Mouse (Mus musculus): Measurements from ENCODE around the gene Cyp20a1. TPM values are rescaled to one million over a fixed set of nuclear protein-coding genes. Genes with fewer than 3 reads are reported as not detected.
A peak's percentile ranks its signal among the peaks of the same experiment; 100 is the strongest.

The Cyp20a1 gene
- polyA plus RNA-seq, 1 experiment from 2014 or later, result 23.7 TPM

DNA sequence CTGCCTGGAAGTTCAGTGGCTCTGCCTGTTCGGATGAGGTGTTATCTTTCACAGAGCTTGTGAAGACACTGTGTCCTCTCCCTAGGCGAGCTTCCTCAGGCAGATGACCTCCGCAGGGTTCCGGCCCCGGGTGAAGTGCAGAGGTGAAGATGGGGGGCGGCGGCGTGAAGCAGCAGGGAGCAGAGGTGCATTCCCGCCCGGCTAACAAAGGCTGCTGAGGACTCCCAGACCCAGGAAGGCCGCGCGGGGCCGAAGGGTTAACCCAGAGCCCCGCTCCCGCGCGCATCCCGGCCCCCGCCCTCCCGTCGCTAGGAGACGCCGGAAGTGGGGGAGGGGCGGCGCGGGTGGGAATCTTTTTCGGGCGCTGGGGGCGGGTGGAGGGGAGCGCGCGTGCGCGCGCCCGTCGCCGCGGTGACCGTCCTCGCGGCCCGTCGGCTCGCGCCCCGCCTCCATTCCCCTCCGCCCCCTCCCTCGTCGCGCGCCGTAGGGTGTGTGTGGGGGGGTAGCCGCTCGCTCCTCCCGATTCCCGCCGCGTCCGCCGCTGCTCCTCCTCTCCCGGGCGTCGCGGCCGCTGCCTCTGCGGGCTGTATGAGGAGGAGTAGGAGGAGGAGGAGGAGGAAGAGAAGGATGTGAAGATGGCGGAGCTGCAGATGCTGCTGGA lies 66.2 kb downstream of the Cyp20a1 start, which contains the start of gene Abi2:
Abi2 (plus strand) TSS at position 452 of the 661 bp plus-strand sequence.
- peak; percentile 90 for ATAC-seq
- Histone ChIP-seq H3K4me1 (peaks cover 28% of the 10 kb centered on the region), H3K27ac (peak within 1 kb of the TSS; percentile 84), H3K36me3 (no peaks in the 10 kb centered on the region), H3K4me3 (peak within 1 kb of the TSS; percentile 90), H3K4me2 (peak within 1 kb of the TSS; percentile 97), H3K27me3 (replicated peaks) (no peaks in the 10 kb centered on the region), H3K9ac (peak within 1 kb of the TSS; percentile 90), H3K9me3 (replicated peaks) (no peaks in the 10 kb centered on the region)
- WGBS (ENCODE audit: insufficient replicate concordance), result under 1% methylated on average over 27 of the region's 69 CpGs

DNA sequence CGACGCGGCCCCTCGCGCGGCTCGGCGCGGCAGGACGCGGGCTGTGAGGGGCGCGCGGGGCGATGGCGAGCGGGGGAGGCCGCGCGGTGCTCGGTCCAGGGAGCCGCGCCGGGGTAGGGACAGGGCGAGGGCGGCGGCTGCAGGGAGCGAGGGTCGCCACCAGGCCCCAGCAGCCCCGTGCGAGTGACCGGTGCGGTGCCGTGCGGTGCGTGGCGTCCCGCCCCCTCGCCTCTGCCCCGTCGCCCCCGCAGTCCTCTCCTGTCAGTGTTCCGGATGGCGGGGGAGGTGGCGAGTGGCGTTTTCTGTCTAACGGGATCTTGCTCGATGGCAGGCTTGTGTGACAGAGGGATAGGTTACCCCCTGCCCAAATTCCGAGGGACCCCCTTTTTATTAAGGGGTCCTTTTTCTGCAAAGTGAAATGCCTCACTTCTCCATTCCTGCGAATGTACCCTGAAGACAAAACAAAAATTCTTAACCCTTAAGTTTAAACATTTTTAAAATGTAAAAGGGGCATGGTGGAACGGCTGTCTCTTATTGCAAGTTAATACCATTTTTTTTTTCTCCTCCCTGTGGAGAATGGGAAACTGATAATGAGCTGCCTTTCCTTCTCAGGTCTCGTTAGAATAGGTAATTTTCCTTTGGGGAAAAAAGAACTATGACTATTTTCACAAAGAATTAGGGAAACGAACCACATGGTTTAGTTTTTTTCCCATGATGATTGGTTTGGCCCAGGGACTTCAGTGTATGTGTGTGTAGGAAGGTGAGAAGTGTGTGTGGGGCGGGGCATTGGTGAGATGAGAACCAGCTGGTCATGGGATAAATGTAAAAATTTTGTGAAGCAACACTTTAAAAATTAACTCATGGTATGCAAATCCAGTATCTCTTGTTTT lies 67.0 kb downstream of the Cyp20a1 start:
- Histone ChIP-seq H3K4me3 (peak overlapping the region; percentile 90), H3K4me1 (peaks cover 31% of the 10 kb centered on the region), H3K27me3 (replicated peaks) (no peaks in the 10 kb centered on the region), H3K9me3 (replicated peaks) (no peaks in the 10 kb centered on the region), H3K36me3 (no peaks in the 10 kb centered on the region), H3K4me2 (peak overlapping the region; percentile 97), H3K27ac (peak overlapping the region; percentile 84), H3K9ac (peak overlapping the region; percentile 90)
- 3% methylated on average over 44 of the region's 54 CpGs for WGBS (ENCODE audit: insufficient replicate concordance)
- peak; percentile 63 for ATAC-seq

- 54% methylated on average over 3 of the region's 3 CpGs for WGBS (ENCODE audit: insufficient replicate concordance)
- Histone ChIP-seq H3K4me2 (no peak overlapping the region), H3K4me1 (peaks cover 12% of the 10 kb centered on the region), H3K9me3 (replicated peaks) (no peaks in the 10 kb centered on the region), H3K4me3 (no peak overlapping the region), H3K27ac (no peak overlapping the region), H3K9ac (no peak overlapping the region), H3K36me3 (no peaks in the 10 kb centered on the region), H3K27me3 (replicated peaks) (no peaks in the 10 kb centered on the region)
- no peak for ATAC-seq
Measured at GRCm38 (mm10) chr1:60416724-60417123, 73.6 kb downstream of the Cyp20a1 start.

GRCm38 (mm10) chr1:60423882-60424281 lies 80.8 kb downstream of the Cyp20a1 start:
- WGBS (ENCODE audit: insufficient replicate concordance), result 74% methylated on average over 1 of the region's 1 CpGs
- H3K4me3 ChIP-seq, result no peak overlapping the region
- no peak for ATAC-seq

DNA sequence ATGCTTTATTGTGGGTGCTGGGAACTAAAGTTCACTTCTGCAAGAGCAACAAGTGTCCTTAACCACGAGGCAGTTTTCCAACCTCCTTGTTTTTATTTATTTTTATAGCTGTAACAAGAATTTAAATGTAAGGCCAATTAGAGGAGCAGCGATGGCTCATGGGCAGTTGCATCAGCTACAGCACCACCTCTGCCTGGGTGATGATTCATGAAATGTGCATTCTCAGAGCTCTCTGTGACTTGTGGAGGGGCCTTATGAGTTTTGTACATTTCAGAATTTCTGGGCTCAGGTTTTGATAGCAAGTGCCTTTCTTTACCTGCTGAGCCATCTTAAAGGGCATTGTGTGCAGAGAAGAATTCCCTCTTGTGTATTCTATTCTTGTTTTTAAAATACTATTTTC lies 85.2 kb downstream of the Cyp20a1 start:
- ATAC-seq, result no peak
- H3K36me3 ChIP-seq, result no peaks in the 10 kb centered on the region
- H3K9me3 ChIP-seq (replicated peaks), result no peaks in the 10 kb centered on the region
- no peak overlapping the region for H3K27ac ChIP-seq
- 64% methylated on average over 2 of the region's 2 CpGs for WGBS (ENCODE audit: insufficient replicate concordance)
- H3K4me3 ChIP-seq, result no peak overlapping the region
- H3K9ac ChIP-seq, result no peak overlapping the region
- H3K4me2 ChIP-seq, result no peak overlapping the region
- H3K27me3 ChIP-seq (replicated peaks), result no peaks in the 10 kb centered on the region
- H3K4me1 ChIP-seq, result no peaks in the 10 kb centered on the region

More at GRCm38 (mm10) chr1:60423882-60424281, 80.8 kb downstream of the Cyp20a1 start:
- Histone ChIP-seq H3K9ac (no peak overlapping the region), H3K4me1 (peaks cover 3% of the 10 kb centered on the region; the same call in 1 of the 2 replicates), H3K9me3 (replicated peaks) (no peaks in the 10 kb centered on the region), H3K4me2 (no peak overlapping the region), H3K36me3 (no peaks in the 10 kb centered on the region), H3K27me3 (replicated peaks) (no peaks in the 10 kb centered on the region), H3K27ac (no peak overlapping the region)

DNA sequence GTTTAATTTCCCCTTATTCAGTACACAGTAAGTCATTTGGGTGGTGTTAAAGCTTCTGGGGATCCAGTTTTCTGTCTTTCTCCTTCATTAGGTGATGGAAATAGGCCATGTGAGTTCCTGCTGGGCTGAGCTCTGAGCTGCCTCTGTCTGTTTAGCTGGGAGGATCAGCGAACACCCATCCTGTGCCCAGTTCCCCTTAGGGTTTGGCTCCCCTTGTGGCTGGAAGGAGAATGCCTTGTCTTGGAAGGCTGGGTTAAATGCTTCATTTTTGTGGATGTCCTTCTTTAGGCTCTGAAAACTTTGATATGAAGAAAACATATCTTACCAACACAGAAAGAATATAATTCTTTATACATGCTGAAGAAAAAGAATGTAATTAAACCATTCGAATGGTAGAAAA lies 85.8 kb downstream of the Cyp20a1 start:
- Histone ChIP-seq H3K9me3 (replicated peaks) (no peaks in the 10 kb centered on the region), H3K27me3 (replicated peaks) (no peaks in the 10 kb centered on the region), H3K36me3 (no peaks in the 10 kb centered on the region), H3K9ac (no peak overlapping the region), H3K4me1 (no peaks in the 10 kb centered on the region), H3K4me3 (no peak overlapping the region), H3K27ac (no peak overlapping the region), H3K4me2 (no peak overlapping the region)
- 61% methylated on average over 2 of the region's 2 CpGs for WGBS (ENCODE audit: insufficient replicate concordance)
- ATAC-seq, result no peak

DNA sequence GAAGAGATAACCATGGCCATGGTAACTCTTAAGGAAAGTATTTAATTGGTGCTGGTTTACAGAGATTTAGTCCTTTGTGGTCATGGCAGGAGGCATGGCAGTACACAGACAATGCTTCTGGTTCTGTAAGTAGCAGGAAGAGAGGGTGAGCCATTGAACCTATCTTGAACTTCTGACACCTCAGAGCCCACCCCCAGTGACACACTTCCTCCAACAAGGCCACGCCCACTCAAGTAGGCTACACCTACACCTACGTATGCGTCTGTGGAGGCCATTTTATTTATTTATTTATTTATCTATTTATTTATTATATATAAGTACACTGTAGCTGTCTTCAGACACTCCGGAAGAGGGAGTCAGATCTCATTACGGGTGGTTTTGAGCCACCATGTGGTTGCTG lies 88.4 kb downstream of the Cyp20a1 start:
- no peak for ATAC-seq
- H3K27me3 ChIP-seq (replicated peaks), result no peaks in the 10 kb centered on the region
- H3K9me3 ChIP-seq (replicated peaks), result no peaks in the 10 kb centered on the region
- no peak overlapping the region for H3K27ac ChIP-seq
- H3K4me2 ChIP-seq, result no peak overlapping the region
- no peak overlapping the region for H3K4me3 ChIP-seq
- no peaks in the 10 kb centered on the region for H3K36me3 ChIP-seq
- H3K4me1 ChIP-seq, result no peaks in the 10 kb centered on the region
- H3K9ac ChIP-seq, result no peak overlapping the region
- 74% methylated on average over 5 of the region's 5 CpGs for WGBS (ENCODE audit: insufficient replicate concordance)

DNA sequence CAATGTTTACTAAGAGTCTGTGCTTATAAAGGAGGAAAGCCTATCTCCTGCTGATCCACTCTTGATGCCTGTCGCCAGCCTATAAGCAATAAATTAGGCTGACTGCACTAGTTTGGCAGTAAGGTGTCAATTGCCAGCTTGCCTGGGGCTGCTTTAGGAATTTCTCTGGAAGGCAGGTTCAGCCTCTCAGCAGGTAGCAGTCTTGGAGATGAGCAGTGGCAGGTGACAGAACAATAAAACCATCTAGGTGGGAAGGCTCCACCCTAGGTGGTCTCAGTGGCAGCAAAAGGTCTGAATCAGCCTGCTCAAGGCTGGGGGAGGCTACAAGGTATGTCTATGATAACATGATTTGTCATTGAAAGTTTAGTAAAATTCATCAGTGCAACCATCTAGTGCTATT lies 89.4 kb downstream of the Cyp20a1 start:
- ATAC-seq, result no peak
- no peak overlapping the region for H3K9ac ChIP-seq
- H3K27ac ChIP-seq, result no peak overlapping the region
- H3K4me1 ChIP-seq, result no peaks in the 10 kb centered on the region
- H3K36me3 ChIP-seq, result peaks cover 3% of the 10 kb centered on the region; the same call in 1 of the 2 replicates
- WGBS (ENCODE audit: insufficient replicate concordance), result 69% methylated on average over 1 of the region's 1 CpGs
- no peaks in the 10 kb centered on the region for H3K27me3 ChIP-seq (replicated peaks)
- H3K4me2 ChIP-seq, result no peak overlapping the region
- no peaks in the 10 kb centered on the region for H3K9me3 ChIP-seq (replicated peaks)
- H3K4me3 ChIP-seq, result no peak overlapping the region

Other genes starting within 250 kb of the Cyp20a1 start
- gene Carf, start 245.1 kb upstream of the Cyp20a1 start, polyA plus RNA-seq (2016; fragmentation: Nextera tagmentation; extraction: Ambion mirVana), result 2.9 and 3.2 TPM in 2 replicates
- gene Wdr12, start 244.7 kb upstream of the Cyp20a1 start, polyA plus RNA-seq (2016; fragmentation: Nextera tagmentation; extraction: Ambion mirVana), result 69.1 and 70.1 TPM in 2 replicates
- gene Nbeal1, start 162.7 kb upstream of the Cyp20a1 start, polyA plus RNA-seq (2016; fragmentation: Nextera tagmentation; extraction: Ambion mirVana), result 2.5 and 2.7 TPM in 2 replicates
- 8.5 and 9.9 TPM in 2 replicates for gene Abi2, start 66.3 kb downstream of the Cyp20a1 start, polyA plus RNA-seq (2016; fragmentation: Nextera tagmentation; extraction: Ambion mirVana)
- 50.7 and 51.3 TPM in 2 replicates for gene Raph1, start 223.8 kb downstream of the Cyp20a1 start, polyA plus RNA-seq (2016; fragmentation: Nextera tagmentation; extraction: Ambion mirVana)